Mouse (Mus musculus): Measurements from ENCODE around the gene Trim69. TPM values are rescaled to one million over a fixed set of nuclear protein-coding genes. Genes with fewer than 3 reads are reported as not detected.

Trim69 gene
- polyA plus RNA-seq, 1 experiment = not detected

DNA sequence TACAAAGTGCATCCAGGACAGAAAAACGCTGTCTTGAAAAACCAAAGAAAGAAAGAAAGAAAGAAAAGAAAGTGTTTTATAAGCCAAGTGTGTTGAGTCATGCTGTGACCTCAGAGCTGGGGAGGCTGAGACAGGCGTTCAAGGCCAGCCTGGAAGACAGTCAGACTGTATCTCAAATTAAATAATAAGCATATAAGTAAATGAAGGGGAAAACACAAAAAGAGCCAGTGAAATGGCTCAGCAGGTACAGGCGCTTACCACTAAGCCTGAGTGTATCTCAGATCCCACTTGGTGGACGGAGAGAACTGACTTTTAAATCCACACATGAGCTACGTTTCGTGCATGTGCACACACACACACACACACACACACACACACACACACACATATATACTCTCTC lies 11.2 kb upstream of the Trim69 start:
- TF ChIP-seq CTCF (IDR thresholded peaks at IDR 0.05; ENCODE audit: insufficient read depth, low read depth, low read length) (no peak), POLR2A (IDR thresholded peaks at IDR 0.05; ENCODE audit: insufficient read depth, low read depth, low read length) (no peak)
- Histone ChIP-seq H3K4me1 (ENCODE audit: control insufficient read depth, insufficient read depth, low read length) (0 out of 2 replicates have a peak, but pooled peaks cover 4% of the 10 kb centered on the region), H3K4me3 (ENCODE audit: insufficient read depth, low read depth, low read length) (no peak overlapping the region), H3K27ac (ENCODE audit: insufficient read depth, low read depth, low read length) (no peak overlapping the region)
- WGBS = 87% methylated on average over 6 of the region's 6 CpGs

DNA sequence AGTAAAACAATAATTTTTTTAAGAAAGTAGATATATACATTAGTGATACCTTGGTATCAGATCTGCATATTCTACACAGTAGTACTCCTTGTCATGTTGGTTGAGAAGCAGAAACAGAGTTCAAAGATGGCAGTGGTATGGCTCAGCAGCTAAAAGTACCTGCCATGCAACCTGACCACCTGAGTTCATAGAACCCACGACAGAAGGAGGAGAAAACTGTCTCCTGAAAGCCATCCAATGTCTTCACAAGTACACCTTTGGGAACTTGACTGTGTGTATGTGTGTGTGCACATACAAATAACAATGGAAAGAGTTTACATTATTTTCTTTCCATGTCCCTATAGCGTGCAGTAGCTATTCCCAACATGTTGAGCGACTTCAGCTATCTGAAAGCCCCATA lies 10.8 kb upstream of the Trim69 start:
- H3K4me1 ChIP-seq (ENCODE audit: control insufficient read depth, insufficient read depth, low read length) = 0 out of 2 replicates have a peak, but pooled peaks cover 4% of the 10 kb centered on the region
- H3K4me3 ChIP-seq (ENCODE audit: insufficient read depth, low read depth, low read length) = no peak overlapping the region
- TF ChIP-seq CTCF (IDR thresholded peaks at IDR 0.05; ENCODE audit: insufficient read depth, low read depth, low read length) = no peak
- no peak for TF ChIP-seq POLR2A (IDR thresholded peaks at IDR 0.05; ENCODE audit: insufficient read depth, low read depth, low read length)
- H3K27ac ChIP-seq (ENCODE audit: insufficient read depth, low read depth, low read length) = no peak overlapping the region
- WGBS = 88% methylated on average over 3 of the region's 3 CpGs

DNA sequence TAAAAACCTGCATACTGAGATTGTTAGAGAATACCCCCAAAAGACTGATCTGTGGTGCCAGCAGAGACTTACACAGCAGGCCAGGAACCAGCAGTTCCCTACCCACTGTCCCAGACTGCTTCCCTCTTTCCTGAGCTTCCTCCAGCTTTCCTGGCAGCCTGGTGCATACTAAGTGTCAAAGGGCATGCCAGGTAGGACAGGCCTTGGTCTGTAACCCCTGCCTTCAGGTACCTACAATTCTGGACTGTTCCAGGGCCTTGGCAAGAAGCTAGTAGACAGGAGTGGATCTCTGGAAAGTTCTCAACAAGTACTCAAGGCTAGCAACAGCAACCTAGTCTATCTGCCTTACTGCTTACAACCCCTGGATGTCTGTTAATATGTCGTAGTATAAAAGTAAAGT lies 9.3 kb upstream of the Trim69 start:
- 89% methylated on average over 1 of the region's 1 CpGs for WGBS

DNA sequence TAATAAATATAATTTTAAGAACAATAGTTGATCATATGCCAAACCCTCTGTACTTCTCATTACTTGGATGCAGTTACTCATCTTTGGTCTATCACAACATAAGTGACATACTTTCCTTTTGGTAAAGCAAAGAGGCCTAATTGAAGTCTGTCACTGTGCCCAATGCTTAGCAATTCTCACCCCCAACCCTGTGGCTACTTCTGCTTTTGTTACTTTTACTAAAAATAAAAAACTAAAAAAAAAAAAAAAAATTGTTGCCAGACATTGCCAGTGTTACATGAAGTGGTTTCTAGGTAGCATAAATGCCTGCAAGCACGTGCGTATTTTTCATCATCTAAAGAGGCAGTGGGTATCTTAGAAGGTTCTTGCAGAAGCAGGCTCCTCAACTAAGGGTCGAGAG lies 7.7 kb upstream of the Trim69 start:
- 80% methylated on average over 3 of the region's 3 CpGs for whole genome bisulfite sequencing

More for the DNA sequence above, 9.3 kb upstream of the Trim69 start:
- Histone ChIP-seq H3K4me1 (ENCODE audit: control insufficient read depth, insufficient read depth, low read length) (0 out of 2 replicates have a peak, but pooled peaks cover 4% of the 10 kb centered on the region), H3K4me3 (ENCODE audit: insufficient read depth, low read depth, low read length) (no peak overlapping the region), H3K27ac (ENCODE audit: insufficient read depth, low read depth, low read length) (no peak overlapping the region)
- TF ChIP-seq POLR2A (IDR thresholded peaks at IDR 0.05; ENCODE audit: insufficient read depth, low read depth, low read length) (no peak), CTCF (IDR thresholded peaks at IDR 0.05; ENCODE audit: insufficient read depth, low read depth, low read length) (no peak)

DNA sequence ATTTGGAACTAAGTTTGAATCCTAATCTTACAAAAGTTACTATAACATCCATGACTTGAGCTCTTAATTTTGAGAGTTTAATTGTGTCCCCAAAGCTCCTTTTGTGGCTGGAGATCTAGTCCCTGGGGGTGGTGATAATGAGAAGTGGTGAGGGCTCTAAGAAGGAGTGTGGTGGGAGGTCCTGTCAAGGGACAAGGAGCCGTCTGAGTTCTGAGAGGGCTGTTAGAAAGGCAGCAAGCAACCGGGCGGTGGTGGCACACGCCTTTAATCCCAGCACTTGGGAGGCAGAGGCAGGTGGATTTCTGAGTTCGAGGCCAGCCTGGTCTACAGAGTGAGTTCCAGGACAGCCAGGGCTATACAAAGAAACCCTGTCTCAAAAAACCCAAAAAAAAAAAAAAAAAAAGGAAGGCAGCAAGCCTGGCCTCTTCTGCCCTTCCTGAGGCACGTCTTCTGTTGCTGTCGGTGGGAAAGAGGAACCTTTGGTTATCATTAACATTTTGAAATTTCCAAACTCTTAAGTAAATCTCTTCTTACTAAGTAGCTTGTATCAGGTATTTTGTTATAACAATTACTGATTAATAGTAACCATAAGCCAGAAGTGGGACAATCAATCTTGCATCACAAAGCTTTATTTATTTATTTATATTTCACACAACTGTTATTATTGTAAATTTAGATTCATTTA lies 6.7 kb upstream of the Trim69 start:
- WGBS = 85% methylated on average over 7 of the region's 7 CpGs
- TF ChIP-seq POLR2A (IDR thresholded peaks at IDR 0.05; ENCODE audit: insufficient read depth, low read depth, low read length) = no peak
- TF ChIP-seq CTCF (IDR thresholded peaks at IDR 0.05; ENCODE audit: insufficient read depth, low read depth, low read length) = no peak
- Histone ChIP-seq H3K4me1 (ENCODE audit: control insufficient read depth, insufficient read depth, low read length) (no peaks in the 10 kb centered on the region), H3K27ac (ENCODE audit: insufficient read depth, low read depth, low read length) (no peak overlapping the region), H3K4me3 (ENCODE audit: insufficient read depth, low read depth, low read length) (no peak overlapping the region)

More for the DNA sequence above, 7.7 kb upstream of the Trim69 start:
- H3K4me3 ChIP-seq (ENCODE audit: insufficient read depth, low read depth, low read length) = no peak overlapping the region
- no peak for TF ChIP-seq CTCF (IDR thresholded peaks at IDR 0.05; ENCODE audit: insufficient read depth, low read depth, low read length)
- no peak for TF ChIP-seq POLR2A (IDR thresholded peaks at IDR 0.05; ENCODE audit: insufficient read depth, low read depth, low read length)
- no peak overlapping the region for H3K27ac ChIP-seq (ENCODE audit: insufficient read depth, low read depth, low read length)
- H3K4me1 ChIP-seq (ENCODE audit: control insufficient read depth, insufficient read depth, low read length) = 0 out of 2 replicates have a peak, but pooled peaks cover 3% of the 10 kb centered on the region

DNA sequence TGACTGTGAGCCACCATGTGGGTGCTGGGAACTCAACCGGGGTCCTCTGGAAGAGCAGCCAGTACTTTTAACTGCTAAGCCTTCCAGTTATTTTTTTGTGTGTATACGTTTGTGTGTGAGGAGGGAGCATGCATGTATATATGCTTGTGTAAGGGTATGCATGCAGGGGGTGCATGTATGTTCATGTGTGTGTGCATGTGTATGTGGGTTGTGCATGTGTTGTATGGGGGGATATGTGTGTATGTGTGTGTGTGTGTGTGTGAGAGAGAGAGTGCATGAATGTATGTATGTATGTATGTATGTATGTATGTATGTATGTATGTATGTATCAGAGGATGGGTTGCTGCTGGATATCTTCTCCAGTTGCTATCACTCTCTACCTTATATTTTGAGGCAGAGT lies 6.0 kb upstream of the Trim69 start:
- H3K27ac ChIP-seq (ENCODE audit: insufficient read depth, low read depth, low read length) = no peak overlapping the region
- H3K4me3 ChIP-seq (ENCODE audit: insufficient read depth, low read depth, low read length) = no peak overlapping the region
- no peaks in the 10 kb centered on the region for H3K4me1 ChIP-seq (ENCODE audit: control insufficient read depth, insufficient read depth, low read length)
- TF ChIP-seq POLR2A (IDR thresholded peaks at IDR 0.05; ENCODE audit: insufficient read depth, low read depth, low read length) (no peak), CTCF (IDR thresholded peaks at IDR 0.05; ENCODE audit: insufficient read depth, low read depth, low read length) (no peak)
- 94% methylated on average over 2 of the region's 2 CpGs for WGBS

DNA sequence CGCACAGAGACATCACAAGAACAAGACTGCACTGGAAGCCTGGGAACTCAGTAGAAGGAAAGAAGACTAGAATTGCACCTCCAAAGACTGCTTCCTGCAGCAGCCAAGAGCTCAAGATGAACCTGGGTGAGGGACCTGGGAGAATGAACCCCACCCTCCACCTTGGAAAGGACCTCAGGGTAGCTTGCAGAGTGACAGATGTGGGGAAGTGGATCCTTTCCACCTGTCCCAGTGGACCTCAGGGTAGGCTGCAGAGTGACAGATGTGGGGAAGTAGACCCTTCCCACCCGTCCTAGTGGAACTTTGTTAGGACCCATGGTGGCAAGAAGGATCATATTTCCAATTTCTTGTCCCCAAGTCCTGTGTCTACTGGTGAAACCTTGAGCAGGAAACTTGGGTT lies 5.2 kb upstream of the Trim69 start:
- WGBS = 84% methylated on average over 2 of the region's 2 CpGs
- no peak for TF ChIP-seq CTCF (IDR thresholded peaks at IDR 0.05; ENCODE audit: insufficient read depth, low read depth, low read length)
- TF ChIP-seq POLR2A (IDR thresholded peaks at IDR 0.05; ENCODE audit: insufficient read depth, low read depth, low read length) = no peak

DNA sequence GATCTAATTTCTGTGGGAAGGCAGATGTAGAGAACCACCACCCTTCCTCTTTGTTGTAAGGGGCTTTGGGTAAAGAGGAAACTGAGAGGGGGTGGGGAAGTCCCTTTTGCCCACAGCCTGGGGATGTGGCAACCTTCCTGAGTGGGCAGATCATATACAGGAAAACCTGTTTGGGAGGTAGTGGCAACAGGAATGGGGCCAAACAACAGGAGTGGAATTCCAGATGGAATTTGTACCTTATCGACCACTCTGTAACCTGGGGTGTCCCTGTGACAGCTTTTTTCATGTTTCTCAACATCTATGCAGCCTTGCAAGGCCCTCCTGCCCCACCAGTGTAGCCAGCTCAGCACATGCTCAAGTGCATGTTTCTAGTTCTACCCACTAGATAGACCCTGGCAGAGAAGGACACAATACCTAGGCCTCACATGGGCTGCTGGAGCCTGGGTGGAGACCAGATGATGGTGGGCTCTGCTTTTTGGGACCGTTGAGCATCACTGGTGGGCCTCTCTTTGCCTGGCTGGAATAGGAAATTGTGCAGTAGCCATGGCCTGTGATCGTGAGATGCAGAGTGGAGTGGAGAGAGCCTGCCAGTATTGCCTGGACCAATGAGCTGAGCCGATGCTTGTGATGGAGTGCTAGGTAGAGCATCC lies 4.3 kb upstream of the Trim69 start:
- TF ChIP-seq POLR2A (IDR thresholded peaks at IDR 0.05; ENCODE audit: insufficient read depth, low read depth, low read length) (no peak), CTCF (IDR thresholded peaks at IDR 0.05; ENCODE audit: insufficient read depth, low read depth, low read length) (no peak)
- Histone ChIP-seq H3K4me1 (ENCODE audit: control insufficient read depth, insufficient read depth, low read length) (0 out of 2 replicates have a peak, but pooled peaks cover 1% of the 10 kb centered on the region), H3K4me3 (ENCODE audit: insufficient read depth, low read depth, low read length) (no peak overlapping the region), H3K27ac (ENCODE audit: insufficient read depth, low read depth, low read length) (no peak overlapping the region)
- 91% methylated on average over 4 of the region's 4 CpGs for WGBS

More for the DNA sequence above, 5.2 kb upstream of the Trim69 start:
- Histone ChIP-seq H3K4me1 (ENCODE audit: control insufficient read depth, insufficient read depth, low read length) (no peaks in the 10 kb centered on the region), H3K4me3 (ENCODE audit: insufficient read depth, low read depth, low read length) (no peak overlapping the region), H3K27ac (ENCODE audit: insufficient read depth, low read depth, low read length) (no peak overlapping the region)

DNA sequence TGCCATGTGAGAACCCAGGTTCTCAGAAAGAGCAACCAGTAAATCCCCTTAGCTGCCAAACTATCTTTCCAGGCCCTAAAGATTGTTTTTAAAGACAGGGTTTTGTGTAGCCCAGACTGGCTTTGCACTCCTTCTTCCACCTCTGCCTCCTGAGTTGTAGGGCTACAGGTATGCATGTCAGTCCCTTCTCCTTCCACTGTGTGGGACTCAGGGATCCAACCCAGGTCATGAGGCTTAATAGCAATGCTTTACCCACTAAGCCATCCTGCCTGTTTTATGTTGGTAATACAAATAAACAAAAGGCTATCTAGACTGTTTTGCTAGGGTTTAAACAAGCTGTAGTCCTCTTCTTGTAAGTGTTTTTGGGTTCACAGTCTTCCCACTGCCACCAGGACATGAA lies 2.9 kb upstream of the Trim69 start:
- no peak overlapping the region for H3K4me3 ChIP-seq (ENCODE audit: insufficient read depth, low read depth, low read length)
- peaks cover 2% of the 10 kb centered on the region; the same call in 1 of the 2 replicates for H3K4me1 ChIP-seq (ENCODE audit: control insufficient read depth, insufficient read depth, low read length)
- TF ChIP-seq CTCF (IDR thresholded peaks at IDR 0.05; ENCODE audit: insufficient read depth, low read depth, low read length) (no peak), POLR2A (IDR thresholded peaks at IDR 0.05; ENCODE audit: insufficient read depth, low read depth, low read length) (no peak)
- H3K27ac ChIP-seq (ENCODE audit: insufficient read depth, low read depth, low read length) = no peak overlapping the region

Data from olfactory bulb, adult 2 months (tissue).